Mouse (Mus musculus): ENCODE results near the gene Car14.

Car14 gene

DNA sequence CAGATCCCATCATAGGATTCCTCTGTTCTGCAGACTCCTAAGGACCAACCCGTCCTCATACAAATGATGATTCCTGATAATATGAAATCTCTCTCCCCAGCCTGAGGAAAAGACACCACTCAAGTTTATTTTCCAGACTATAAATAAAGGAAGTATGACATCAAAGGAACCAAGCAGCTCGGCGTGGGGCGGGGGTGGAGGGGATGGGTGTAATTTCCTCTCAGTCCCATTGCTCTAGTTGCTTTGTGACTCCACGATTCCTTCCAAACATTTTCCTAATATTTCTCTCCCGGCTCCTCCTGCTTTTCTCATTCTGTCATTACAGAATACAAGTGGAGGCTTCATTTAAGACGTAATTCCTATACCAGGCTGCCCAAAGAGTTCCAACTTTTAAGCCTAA lies 11.4 kb downstream of the Car14 start:
- ATAC-seq (ENCODE audit: insufficient number of reproducible peaks, low FRiP score, low TSS enrichment) = no peak

DNA sequence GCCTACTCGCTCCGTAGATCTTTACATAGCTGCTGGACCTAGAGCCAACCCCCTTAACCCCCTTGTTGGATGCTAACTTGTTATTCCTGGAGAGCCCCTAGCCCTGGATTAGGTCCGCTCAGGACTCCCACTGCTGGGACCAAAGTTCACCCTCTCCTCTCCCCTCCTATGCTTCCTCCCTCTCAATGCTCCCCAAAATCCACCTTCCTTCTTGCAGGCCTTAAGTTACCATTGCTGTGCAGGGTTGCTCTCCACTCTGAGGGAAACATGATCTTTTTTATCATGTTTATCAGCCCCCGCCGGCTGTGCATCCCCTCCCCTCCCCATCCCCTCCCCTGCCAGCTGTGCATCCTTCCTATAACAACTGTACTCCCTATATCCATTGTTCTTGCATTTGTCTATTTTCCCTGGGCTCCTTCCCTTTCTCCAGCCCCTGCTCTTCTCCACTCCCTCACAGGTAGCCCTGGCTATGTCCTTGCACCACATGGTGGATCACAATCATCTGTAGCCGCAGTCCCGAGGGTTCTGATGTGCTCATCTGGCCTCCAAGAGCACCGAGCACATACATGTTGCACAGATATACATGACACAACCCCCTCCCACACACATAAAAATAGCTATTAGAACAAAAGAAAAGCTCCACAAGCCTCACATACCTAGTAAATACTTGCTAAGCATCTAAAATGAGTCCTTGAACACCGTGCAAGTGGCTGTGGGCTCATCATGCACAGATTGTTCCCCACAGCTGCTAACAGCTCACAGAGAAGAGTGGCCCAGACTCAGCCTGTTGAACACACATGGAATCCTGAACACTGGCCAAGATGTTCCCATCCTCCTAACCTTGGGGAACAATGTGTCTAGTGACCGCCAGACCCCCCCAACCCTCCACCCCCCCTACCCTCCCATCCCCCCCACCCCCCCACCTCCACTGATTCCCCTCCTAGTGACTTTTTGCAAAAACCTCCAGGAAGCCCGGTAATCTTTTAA lies 12.1 kb downstream of the Car14 start:
- ATAC-seq (ENCODE audit: insufficient number of reproducible peaks, low FRiP score, low TSS enrichment) = no peak

DNA sequence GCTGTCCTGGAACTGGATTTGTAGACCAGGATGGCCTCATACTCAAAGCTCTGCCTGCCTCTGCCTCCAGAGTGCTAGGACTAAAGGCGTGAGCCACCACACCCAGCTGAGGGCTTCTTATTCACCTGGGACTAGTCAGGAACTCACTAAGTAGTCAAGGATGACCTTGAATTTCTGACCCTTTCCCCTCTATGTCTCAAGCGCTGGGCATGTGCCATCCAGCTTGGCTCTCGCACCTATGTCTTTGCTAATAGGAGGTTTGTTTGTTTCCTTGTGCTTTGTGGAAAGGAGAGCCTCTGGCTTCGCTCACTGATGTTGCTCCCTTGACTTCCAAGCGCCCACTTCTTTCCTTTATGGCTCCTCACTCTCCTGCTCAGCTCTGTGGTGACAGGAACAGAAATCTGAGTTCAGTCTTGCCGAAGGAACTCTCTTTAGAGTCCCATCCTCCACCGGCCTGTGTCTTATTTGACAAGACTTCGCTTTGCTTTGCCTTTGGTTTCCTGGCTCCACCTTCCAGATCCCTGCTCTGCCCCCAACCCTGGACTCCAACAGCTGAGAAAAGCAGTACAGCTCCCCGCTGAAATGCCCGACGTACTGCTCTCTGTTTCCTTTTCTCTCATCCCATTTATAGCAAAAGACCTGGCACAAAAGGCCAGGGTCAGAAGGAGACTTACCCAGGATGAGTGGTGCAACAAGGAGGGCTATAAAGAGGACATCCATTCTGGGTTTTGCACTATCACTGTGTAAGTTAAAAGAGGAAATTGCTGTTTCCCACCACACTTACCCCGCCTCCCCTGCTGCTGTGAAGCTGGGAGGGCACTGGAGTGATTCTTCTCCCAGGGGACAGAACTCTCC lies 13.1 kb downstream of the Car14 start, which contains the start of gene BC028528:
TSS of gene BC028528 (minus strand) at position 795 of the 855 bp plus-strand sequence.
- no peak for ATAC-seq (ENCODE audit: insufficient number of reproducible peaks, low FRiP score, low TSS enrichment)

DNA sequence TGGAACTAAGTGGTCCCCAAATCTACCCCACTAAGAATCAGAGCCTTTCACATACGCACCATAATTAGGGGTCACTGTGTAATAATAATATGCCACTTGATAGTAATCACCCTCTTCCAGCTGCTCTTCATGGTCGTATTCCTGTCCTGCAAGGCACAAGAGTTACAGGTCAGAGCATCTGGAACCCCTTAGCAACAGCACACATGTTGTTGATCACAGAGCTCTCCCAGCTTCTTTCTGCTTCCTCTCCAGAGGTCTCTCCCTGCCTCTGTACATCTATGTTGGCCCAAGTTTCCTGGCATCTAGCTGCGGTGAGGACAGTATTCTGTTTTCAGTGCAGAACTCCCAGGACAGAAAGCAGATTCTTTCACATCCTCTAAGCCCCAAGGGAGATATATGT lies 14.8 kb downstream of the Car14 start:
- no peak for ATAC-seq (ENCODE audit: insufficient number of reproducible peaks, low FRiP score, low TSS enrichment)

DNA sequence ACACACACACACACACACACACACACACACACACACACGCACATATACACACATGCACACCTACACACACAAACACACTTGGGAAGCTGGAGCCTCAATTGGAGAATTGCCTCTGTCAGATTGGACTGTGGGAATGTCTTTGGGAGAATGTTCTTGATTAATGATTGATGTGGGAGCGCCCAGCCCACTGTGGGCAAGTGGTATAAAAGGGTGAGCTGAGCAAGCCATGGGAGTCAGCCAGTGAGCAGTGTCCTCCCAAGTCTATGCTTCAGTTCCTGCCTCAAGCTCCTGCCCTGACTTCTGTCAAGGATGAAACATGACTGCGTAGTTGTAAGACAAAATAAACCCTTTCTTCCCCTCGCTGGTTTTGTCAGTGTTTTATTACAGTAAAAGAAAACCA lies 16.9 kb downstream of the Car14 start:
- ATAC-seq (ENCODE audit: insufficient number of reproducible peaks, low FRiP score, low TSS enrichment) = no peak

DNA sequence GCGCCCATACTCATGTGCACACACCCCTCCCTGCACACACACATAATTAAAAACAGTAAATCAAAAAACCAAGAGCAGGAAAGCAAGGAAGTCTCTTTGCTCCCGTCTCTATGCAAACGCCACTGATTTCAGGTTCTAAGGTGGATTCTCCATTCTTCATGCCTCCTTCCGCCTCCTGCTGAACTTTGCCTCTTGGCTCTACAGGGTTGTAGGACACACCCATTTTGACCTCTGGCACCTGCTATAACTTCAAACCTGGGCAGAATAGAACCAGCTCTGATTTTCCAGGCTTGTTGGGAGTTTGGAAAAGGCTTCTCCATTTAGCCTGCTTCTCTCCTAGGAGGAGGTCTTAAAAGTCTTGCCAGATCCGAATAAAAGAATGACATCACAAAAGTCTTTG lies 20.1 kb downstream of the Car14 start:
- ATAC-seq (ENCODE audit: insufficient number of reproducible peaks, low FRiP score, low TSS enrichment) = no peak

DNA sequence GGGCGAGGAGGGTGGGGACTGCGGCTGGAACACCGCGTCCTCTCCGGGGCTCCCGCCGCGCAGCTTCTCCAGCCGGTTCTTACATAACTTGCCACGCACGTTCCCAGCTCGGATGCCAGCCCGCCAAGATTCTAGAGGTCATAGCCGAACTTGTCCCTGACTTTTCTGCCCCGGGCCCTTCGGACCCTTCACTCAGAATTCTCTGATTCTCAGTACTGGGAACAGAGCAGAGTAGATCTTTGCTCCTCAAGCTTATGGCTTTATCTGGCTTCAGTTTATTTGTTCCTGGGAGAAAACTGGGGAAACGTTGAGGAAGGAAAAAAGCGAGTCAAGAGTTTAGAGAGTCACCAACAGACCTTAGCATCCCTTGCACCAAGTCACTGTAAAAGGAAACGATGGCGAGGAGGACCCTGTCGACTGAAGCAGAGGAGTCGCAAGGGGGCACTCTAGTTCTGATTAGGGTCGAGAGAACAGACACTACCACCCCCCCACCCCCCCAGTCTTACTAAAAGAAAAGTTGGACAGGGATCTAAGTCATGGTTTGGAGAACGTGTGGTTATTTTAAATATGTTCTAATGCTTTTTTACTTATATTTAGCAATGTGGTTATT lies 21.6 kb downstream of the Car14 start:
- no peak; the same call in 1 of the 2 replicates for ATAC-seq (ENCODE audit: insufficient number of reproducible peaks, low FRiP score, low TSS enrichment)

DNA sequence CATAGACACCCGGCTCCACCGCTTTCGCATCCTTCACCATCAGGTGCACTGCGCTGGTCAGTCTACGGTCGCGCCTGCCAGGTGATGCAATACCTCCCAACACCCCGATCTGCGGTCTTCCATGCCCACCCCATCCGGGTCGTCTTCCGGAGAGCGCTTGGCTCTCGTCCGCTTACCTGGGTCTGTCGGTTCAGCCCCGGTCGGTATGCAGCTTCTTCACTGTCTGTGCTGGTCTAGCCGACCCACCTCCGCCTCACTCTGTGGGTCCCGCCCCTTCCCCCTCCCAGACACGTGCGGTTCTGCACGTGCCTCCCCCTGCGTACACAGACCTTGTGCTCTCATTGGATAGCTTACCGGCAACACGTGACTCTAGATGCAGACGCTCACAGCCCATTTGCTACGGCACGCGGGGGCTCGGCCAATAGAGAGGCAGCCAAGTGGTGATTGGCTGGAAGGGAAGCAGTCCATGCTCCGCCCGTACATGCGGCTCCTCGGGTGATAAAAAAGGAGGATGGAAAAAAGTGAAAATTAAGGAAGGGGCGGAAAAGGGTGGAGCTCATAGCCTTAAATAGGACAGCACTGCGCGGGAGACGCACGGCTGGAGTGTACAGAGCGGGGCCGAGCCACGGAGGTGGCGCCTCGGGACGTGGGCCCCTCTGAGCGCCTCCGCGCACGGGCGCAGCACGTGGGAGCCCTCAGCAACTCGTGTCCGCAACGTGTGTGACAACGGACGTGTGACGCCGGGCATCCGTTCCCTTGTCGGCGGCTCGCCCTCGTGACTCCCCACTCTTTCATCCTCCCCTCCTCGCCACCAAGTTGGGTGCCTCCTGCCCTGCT lies 22.3 kb downstream of the Car14 start, which contains the start of gene Ciart:
TSS of gene Ciart (minus strand) at position 273 of the 837 bp plus-strand sequence.
- ATAC-seq (ENCODE audit: insufficient number of reproducible peaks, low FRiP score, low TSS enrichment) = peak; percentile 95

DNA sequence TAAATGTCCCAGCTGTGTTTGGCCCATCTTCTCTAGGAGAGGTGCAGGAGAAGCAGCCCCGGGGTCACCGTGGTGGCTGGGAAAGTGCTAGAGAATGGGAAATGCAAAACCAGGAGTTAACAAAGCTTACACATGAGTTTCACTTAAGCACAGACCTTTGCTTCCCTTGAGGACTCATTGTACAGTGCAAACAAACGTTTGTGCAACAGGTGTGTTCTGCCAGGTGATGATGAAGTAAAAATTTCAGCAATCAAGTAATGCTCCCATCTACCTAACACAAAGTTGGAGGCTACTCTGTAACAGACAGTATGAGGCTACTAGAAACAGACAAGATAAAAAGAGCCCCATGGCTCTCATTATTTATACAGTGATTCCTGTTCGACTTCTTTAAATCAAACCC lies 25.4 kb downstream of the Car14 start:
- no peak for ATAC-seq (ENCODE audit: insufficient number of reproducible peaks, low FRiP score, low TSS enrichment)

DNA sequence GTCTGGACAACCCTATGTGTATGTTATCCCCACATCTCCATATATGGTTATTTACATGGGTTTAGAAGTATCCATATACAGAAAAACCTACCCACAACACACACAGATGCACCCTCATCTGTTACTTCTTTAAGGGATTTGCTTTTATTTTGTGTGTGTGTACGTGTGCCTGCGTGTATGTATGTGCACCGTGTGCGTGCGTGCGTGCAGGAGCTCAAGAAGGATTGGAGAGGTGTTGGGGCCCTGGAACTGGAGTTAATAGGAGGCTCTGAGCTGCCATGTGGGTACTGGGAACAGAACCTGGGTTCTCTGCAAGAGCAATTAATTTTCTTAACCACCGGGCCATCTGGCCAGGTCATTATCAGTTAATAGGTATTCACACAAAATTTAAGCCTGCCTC lies 32.4 kb downstream of the Car14 start:
- no peak for ATAC-seq (ENCODE audit: insufficient number of reproducible peaks, low FRiP score, low TSS enrichment)

DNA sequence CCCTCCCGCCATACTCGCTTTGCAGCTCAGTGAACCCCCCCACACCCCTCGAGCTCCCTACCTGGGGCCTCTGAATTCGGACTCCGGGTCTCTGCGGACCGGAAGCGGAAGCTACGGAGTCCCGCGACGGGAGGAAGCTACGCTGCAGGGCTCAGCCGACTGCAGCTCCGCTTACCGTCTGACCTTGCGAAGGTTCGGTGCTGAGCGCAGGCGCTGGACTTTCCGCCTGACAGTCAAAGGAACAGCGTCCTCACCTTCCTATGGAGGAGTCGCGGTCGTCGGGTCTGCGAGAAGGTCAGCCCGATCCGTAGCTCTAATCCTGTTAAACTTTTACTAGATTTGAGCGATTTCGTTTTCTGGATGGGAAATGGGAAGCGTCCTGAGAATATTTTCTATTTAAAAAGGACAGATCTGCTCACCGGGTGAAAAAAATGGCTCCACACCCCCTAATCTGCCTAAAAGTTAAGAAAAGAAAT lies 33.1 kb downstream of the Car14 start, which contains the start of gene Mrps21:
TSS of gene Mrps21 (minus strand) at position 128 of the 476 bp plus-strand sequence.
- ATAC-seq (ENCODE audit: insufficient number of reproducible peaks, low FRiP score, low TSS enrichment) = peak; percentile 94

DNA sequence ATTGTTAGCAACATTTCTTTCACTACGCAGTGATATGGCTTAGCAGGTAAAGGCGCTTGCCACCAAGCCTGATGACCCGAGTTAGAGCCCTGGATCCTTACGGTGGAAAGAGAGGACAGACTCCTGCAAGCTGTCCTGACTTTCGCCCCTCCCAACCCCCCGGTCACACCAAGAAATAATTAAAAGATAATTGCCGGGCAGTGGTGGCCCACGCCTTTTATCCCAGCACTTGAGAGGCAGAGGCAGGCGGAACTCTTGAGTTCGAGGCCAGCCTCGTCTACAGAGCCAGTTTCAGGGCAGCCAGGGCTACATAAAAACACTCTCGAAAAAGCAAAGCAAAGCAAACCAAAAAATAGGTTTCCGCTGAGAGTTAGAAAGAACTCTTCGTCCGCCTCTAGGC lies 33.5 kb downstream of the Car14 start:
- ATAC-seq (ENCODE audit: insufficient number of reproducible peaks, low FRiP score, low TSS enrichment) = no peak

DNA sequence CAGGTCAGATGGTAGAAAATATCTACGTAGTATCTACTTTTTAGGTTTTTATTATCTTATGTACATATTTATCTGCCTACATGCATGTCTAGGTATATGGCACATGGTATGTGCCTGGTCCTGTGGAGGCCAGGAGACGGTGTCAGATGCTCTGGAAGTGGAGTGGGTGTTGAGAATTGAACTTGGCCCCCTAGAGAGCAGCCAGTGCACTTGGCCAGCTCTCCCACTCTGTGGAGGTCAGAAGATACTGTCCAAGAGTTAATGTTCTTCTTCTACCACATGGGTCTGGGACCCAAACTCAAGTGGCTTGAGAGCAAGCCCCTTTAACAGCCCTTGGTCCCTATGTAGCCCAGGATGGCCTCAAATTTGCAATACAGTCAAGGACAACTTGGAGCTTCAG lies 37.1 kb downstream of the Car14 start:
- no peak for ATAC-seq (ENCODE audit: insufficient number of reproducible peaks, low FRiP score, low TSS enrichment)

DNA sequence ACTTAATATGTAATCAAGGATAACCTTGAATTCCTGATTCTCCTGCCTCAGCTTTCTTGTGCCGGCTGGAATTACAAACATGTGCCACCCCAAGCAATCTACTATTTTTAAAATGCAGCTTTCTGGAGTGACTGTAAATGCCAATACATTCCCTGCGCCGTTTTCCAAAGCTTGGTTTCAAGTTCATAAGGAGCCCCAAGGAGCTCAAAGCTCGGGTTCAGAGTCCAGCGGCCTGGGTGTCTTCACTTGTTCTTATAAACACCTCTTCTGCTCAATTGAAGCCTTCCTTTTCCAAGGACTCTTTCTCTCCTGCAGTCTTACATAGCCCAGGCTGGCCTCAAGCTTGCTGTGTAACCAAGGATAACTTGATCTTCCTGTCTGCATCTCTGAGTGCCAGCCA lies 38.4 kb downstream of the Car14 start:
- no peak for ATAC-seq (ENCODE audit: insufficient number of reproducible peaks, low FRiP score, low TSS enrichment)

DNA sequence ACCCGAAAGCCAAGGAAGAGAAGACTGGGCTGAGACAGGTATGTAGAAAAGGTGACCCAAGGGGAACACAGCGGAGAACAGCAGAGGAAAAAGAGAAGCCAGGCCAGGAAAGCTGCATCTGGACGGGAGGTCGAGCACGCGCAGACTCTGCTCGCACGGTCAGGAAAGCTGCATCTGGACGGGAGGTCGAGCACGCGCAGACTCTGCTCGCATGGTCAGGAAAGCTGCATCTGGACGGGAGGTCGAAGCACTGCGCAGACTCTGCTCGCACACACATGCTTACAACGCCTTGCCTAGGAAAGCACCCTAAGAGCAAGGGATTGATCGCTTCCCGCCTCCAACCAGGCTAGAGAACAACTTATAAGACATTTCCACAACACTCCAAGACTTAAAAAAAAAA lies 38.9 kb downstream of the Car14 start:
- ATAC-seq (ENCODE audit: insufficient number of reproducible peaks, low FRiP score, low TSS enrichment) = no peak

DNA sequence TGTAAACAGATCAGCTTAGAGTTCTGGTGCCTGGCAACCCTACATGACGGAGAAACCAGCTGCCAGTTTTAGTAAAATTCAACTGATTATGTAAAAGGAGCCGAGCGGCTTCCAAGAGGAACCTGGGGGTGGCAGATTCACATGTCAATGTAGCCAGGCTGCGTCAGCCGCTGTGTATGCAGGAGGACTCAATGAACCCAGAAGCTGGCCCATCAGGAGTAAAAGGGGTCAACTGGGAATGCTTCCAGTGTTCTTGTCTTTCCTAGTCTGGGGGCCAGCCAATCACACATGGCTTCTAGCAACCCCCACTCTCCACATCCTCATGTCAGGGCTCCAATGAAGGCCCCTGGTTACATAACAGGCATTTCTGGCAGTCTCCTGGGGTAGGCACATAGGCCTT lies 39.4 kb downstream of the Car14 start:
- 0 out of 2 replicates have a peak, but pooled peaks have one; percentile 26 for ATAC-seq (ENCODE audit: insufficient number of reproducible peaks, low FRiP score, low TSS enrichment)

DNA sequence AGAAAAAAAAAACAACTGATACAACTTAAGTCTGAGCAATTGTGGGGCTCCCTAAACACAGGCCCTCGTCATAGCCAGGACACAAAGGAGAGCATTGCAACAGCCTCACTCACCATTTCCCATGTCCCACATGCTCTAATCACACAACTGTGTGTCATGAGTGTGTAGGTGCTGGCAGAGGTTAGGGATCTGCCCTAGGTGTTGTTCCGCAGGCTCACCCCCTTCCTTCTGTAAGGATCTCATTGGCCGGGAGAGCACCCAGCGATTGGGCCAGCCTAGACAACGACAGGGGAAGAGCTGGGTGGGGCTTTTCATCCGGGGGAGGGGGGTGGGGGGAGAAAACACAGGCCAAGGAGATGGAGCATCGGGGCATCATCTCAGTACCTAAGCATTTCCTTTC lies 40.9 kb downstream of the Car14 start:
- no peak for ATAC-seq (ENCODE audit: insufficient number of reproducible peaks, low FRiP score, low TSS enrichment)

DNA sequence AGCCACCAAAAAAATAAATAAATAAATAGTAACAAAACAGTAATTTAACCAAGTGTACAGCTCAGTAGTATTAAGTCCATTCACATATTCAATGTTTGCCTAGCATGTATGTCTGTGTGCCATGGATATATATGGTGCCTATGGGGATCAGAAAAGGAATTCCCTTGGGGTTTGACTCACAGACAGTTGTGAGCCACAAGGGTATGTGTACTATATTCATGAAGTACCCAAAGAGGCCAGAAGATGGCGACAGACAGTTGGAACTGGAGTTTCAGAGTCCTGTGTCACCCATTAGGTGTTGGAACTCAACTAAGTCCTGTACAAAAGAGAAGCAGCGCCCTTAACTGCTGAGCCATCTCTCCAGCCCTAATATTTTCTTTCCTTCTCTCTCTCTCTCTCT lies 42.7 kb downstream of the Car14 start:
- peak; percentile 40; the same call in 1 of the 2 replicates for ATAC-seq (ENCODE audit: insufficient number of reproducible peaks, low FRiP score, low TSS enrichment)

DNA sequence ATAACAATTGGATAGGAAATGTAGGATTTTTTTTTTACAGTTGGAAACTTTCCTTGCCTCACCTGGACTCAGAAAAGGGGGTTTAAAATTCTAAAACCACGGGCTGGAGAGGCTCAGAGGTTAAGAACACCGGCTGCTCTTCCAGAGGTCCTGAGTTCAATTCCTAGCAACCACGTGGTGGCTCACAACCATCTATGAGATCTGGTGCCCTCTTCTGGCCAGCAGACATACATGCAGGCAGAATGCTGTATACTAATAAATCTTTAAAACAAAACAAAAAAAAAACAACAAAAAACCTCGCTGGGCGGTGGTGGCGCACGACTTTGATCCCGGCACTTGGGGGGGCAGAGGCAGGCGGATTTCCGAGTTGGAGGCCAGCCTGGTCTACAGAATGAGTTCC lies 43.3 kb downstream of the Car14 start:
- ATAC-seq (ENCODE audit: insufficient number of reproducible peaks, low FRiP score, low TSS enrichment) = no peak

Measured in cerebellum, adult (tissue).